Mouse (Mus musculus) CH12.LX (cell line): ENCODE data around the gene Col18a1. TPM values are rescaled to one million over a fixed set of nuclear protein-coding genes. Genes with fewer than 3 reads are reported as not detected.

Source experiments
- DNase-seq: peaks from one replicate; pipeline ENCODE4 v3.0.0-alpha.2; 2013; ENCODE audit errors: extremely low read depth
- H3K27ac ChIP-seq: 2 replicates; pipeline ENCODE4 v1.5.1; 2012; ENCODE audit warnings: low read depth, mild to moderate bottlenecking, control low read depth, moderate library complexity; ENCODE audit not compliant: insufficient read depth
- H3K27me3 ChIP-seq: replicated peaks from 2 replicates; pipeline ENCODE3; 2012; ENCODE audit warnings: inconsistent platforms
- H3K36me3 ChIP-seq, 2 experiments: replicated peaks in 1 of 2; 2 replicates each; pipeline versions ENCODE3 to v1.6.1; 2012; ENCODE audit warnings: inconsistent platforms in 1 of 2, low read length in 1 of 2, mild to moderate bottlenecking in 1 of 2, mixed read lengths in 1 of 2, moderate library complexity in 1 of 2; ENCODE audit not compliant: control insufficient read depth in 1 of 2, insufficient read depth in 1 of 2
- H3K4me1 ChIP-seq, 2 experiments: 2 replicates each; pipeline ENCODE4 v1.6.1; 2012; ENCODE audit warnings: inconsistent platforms in 1 of 2, moderate library complexity in 1 of 2; ENCODE audit not compliant: insufficient read depth in 2 of 2, control insufficient read depth in 1 of 2
- H3K4me2 ChIP-seq: 2 replicates; pipeline ENCODE4 v1.6.1; 2012; ENCODE audit warnings: low read depth, mild to moderate bottlenecking, control low read depth; ENCODE audit not compliant: poor library complexity, insufficient read depth, severe bottlenecking
- H3K4me3 ChIP-seq, 3 experiments: fragments of 150-350 bp in 1 of 3; sonication (generic) in 1 of 3; replicated peaks in 1 of 3; 2 replicates each; pipeline versions ENCODE3 to v1.5.1; 2011 to 2012; ENCODE audit warnings: low read depth in 2 of 3, low read length in 2 of 3, mild to moderate bottlenecking in 2 of 3, moderate library complexity in 2 of 3, control low read depth in 1 of 3, improper control_type of control experiment in 1 of 3, inconsistent platforms in 1 of 3, mixed read lengths in 1 of 3; ENCODE audit not compliant: poor library complexity in 1 of 3
- H3K79me2 ChIP-seq: replicated peaks from 2 replicates; pipeline ENCODE4 v1.6.1; 2012; ENCODE audit warnings: mild to moderate bottlenecking, moderate library complexity; ENCODE audit not compliant: control insufficient read depth, poor library complexity, insufficient read depth, severe bottlenecking; ENCODE audit errors: extremely low read depth
- H3K9ac ChIP-seq: 2 replicates; pipeline ENCODE4 v1.6.1; 2012; ENCODE audit warnings: low read depth, mild to moderate bottlenecking, control low read depth, moderate library complexity; ENCODE audit not compliant: insufficient read depth
- H3K9me3 ChIP-seq: replicated peaks from 2 replicates; pipeline ENCODE3; 2012; ENCODE audit warnings: low read length, inconsistent platforms, mixed read lengths
- BHLHE40 ChIP-seq: IDR thresholded peaks from 2 replicates; pipeline ENCODE4 v1.6.1; 2011; ENCODE audit warnings: mild to moderate bottlenecking, low read depth, low read length, improper control_type of control experiment
- E2F4 ChIP-seq: IDR thresholded peaks from 2 replicates; pipeline ENCODE4 v1.6.1; 2011; ENCODE audit warnings: low read depth, low read length, improper control_type of control experiment; ENCODE audit not compliant: insufficient replicate concordance
- ELF1 ChIP-seq: IDR thresholded peaks from 2 replicates; pipeline ENCODE4 v1.6.1; 2014; ENCODE audit warnings: low read depth, mild to moderate bottlenecking, inconsistent platforms, low read length, improper control_type of control experiment
- EP300 ChIP-seq: IDR thresholded peaks from 2 replicates; pipeline ENCODE4 v1.6.1; 2011; ENCODE audit warnings: low read length, improper control_type of control experiment
- ETS1 ChIP-seq: conservative IDR thresholded peaks from 2 replicates; pipeline ENCODE4 v1.6.1; 2012; ENCODE audit warnings: low read depth, mild to moderate bottlenecking, inconsistent platforms, low read length, improper control_type of control experiment, moderate library complexity
- IRF4 ChIP-seq: IDR thresholded peaks from 2 replicates; pipeline ENCODE4 v1.6.1; 2014; ENCODE audit warnings: low read depth, mild to moderate bottlenecking, inconsistent platforms, low read length, improper control_type of control experiment
- JUN ChIP-seq: IDR thresholded peaks from 2 replicates; pipeline ENCODE4 v1.6.1; 2011; ENCODE audit warnings: low read depth, mild to moderate bottlenecking, low read length, improper control_type of control experiment, moderate library complexity; ENCODE audit not compliant: insufficient read depth
- JUND ChIP-seq: conservative IDR thresholded peaks from 2 replicates; pipeline ENCODE4 v1.6.1; 2011; ENCODE audit warnings: low read depth, low read length, improper control_type of control experiment
- MAX ChIP-seq: IDR thresholded peaks from 2 replicates; pipeline ENCODE4 v1.6.1; 2011; ENCODE audit warnings: low read length, improper control_type of control experiment
- MEF2A ChIP-seq: IDR thresholded peaks from 2 replicates; pipeline ENCODE4 v1.6.1; 2014; ENCODE audit warnings: low read depth, mild to moderate bottlenecking, inconsistent platforms, low read length, improper control_type of control experiment, borderline replicate concordance
- MXI1 ChIP-seq: IDR thresholded peaks from 2 replicates; pipeline ENCODE4 v1.6.1; 2011; ENCODE audit warnings: mild to moderate bottlenecking, low read depth, low read length, improper control_type of control experiment
- NELFE ChIP-seq: IDR thresholded peaks from 2 replicates; pipeline ENCODE4 v1.6.1; 2011; ENCODE audit warnings: low read depth, low read length, improper control_type of control experiment
- PAX5 ChIP-seq: IDR thresholded peaks from 2 replicates; pipeline ENCODE4 v1.6.1; 2012; ENCODE audit warnings: low read length, inconsistent platforms, mixed read lengths
- POLR2A ChIP-seq: IDR thresholded peaks from 2 replicates; pipeline ENCODE4 v1.6.1; 2011; ENCODE audit warnings: low read depth, mild to moderate bottlenecking, improper control_type of control experiment, low read length
- POLR2AphosphoS2 ChIP-seq: IDR thresholded peaks from 2 replicates; pipeline ENCODE4 v1.6.1; 2011; ENCODE audit warnings: low read depth, low read length, improper control_type of control experiment
- RCOR1 ChIP-seq: conservative IDR thresholded peaks from 2 replicates; pipeline ENCODE4 v1.6.1; 2012; ENCODE audit warnings: low read depth, mild to moderate bottlenecking, inconsistent platforms, low read length, improper control_type of control experiment
- SMC3 ChIP-seq: IDR thresholded peaks from 2 replicates; pipeline ENCODE4 v1.6.1; 2011; ENCODE audit warnings: low read depth, low read length, improper control_type of control experiment
- TBP ChIP-seq: conservative IDR thresholded peaks from 2 replicates; pipeline ENCODE4 v1.6.1; 2011; ENCODE audit warnings: low read depth, low read length, improper control_type of control experiment
- TCF12 ChIP-seq: IDR thresholded peaks from 2 replicates; pipeline ENCODE4 v1.6.1; 2014; ENCODE audit warnings: low read depth, mild to moderate bottlenecking, inconsistent platforms, low read length, improper control_type of control experiment
- USF1 ChIP-seq: IDR thresholded peaks from 2 replicates; pipeline ENCODE4 v1.6.1; 2014; ENCODE audit warnings: low read depth, mild to moderate bottlenecking, inconsistent platforms, low read length, improper control_type of control experiment
- ZC3H11A ChIP-seq: IDR thresholded peaks from 2 replicates; pipeline ENCODE4 v1.6.1; 2012; ENCODE audit warnings: low read depth, mild to moderate bottlenecking, inconsistent platforms, low read length, improper control_type of control experiment
- ZKSCAN1 ChIP-seq: IDR thresholded peaks from 2 replicates; pipeline ENCODE4 v1.6.1; 2012; ENCODE audit warnings: low read depth, inconsistent platforms, low read length, improper control_type of control experiment, borderline replicate concordance
- ZMIZ1 ChIP-seq: IDR thresholded peaks from 2 replicates; pipeline ENCODE4 v1.6.1; 2012; ENCODE audit warnings: low read depth, mild to moderate bottlenecking, inconsistent platforms, low read length, improper control_type of control experiment
- ZNF384 ChIP-seq: IDR thresholded peaks from 2 replicates; pipeline ENCODE4 v1.6.1; 2012; ENCODE audit warnings: low read depth, low read length, improper control_type of control experiment, inconsistent platforms
- dilution Hi-C: fragments of 300-500 bp; cut with MboI; formaldehyde crosslinking; loops from 2 replicates; pipeline ENCODE4 v1.14.3; 2020; ENCODE audit warnings: low sequenced_read_pairs; ENCODE audit not compliant: extremely low pct_unique_long_range_greater_than_20kb, extremely low pct_ligation_motif_present
- in situ Hi-C: fragments of 300-500 bp; cut with MboI; formaldehyde crosslinking; loops from 3 replicates; pipeline ENCODE4 v1.14.3; 2019; ENCODE audit warnings: low sequenced_read_pairs, low pct_ligation_motif_present, low pct_unique_long_range_greater_than_20kb, mixed read lengths
- polyA plus RNA-seq: library from polyadenylated mRNA; unstranded; fragments of >175 nt; gene quantifications from 2 replicates; pipeline ENCODE4 v1.2.1, GENCODE M21; 2012; ENCODE audit warnings: low read depth; ENCODE audit not compliant: insufficient read length
- total RNA-seq, 2 experiments: library from RNA; depleted of rRNA; stranded (reverse); fragments of 300-350 nt in 1 of 2; fragments of >200 nt in 1 of 2; gene quantifications; 2 replicates each; pipeline ENCODE4 v1.2.3; 2012 to 2014

Col18a1 gene
- total and polyA plus RNA-seq, 3 experiments: 0.17 to 14.5 (median 1.7) TPM

GRCm38 (mm10) chr10:77190967-77191915, 24.9 kb upstream of the Col18a1 start:
- dilution Hi-C loops: no loop called here
- TF ChIP-seq SMC3: no peak
- no peak for TF ChIP-seq ZKSCAN1
- no peak for TF ChIP-seq USF1
- TF ChIP-seq BHLHE40: no peak
- TF ChIP-seq POLR2A: no peak
- TF ChIP-seq EP300: no peak
- TF ChIP-seq IRF4: no peak
- TF ChIP-seq ZC3H11A: no peak
- no peak for TF ChIP-seq TCF12
- no peak for TF ChIP-seq MEF2A
- TF ChIP-seq JUND: no peak
- no peak for TF ChIP-seq RCOR1
- TF ChIP-seq MAX: no peak
- no peak for TF ChIP-seq JUN
- TF ChIP-seq POLR2AphosphoS2: no peak
- no peak for TF ChIP-seq ZNF384
- no peak for TF ChIP-seq ZMIZ1
- TF ChIP-seq, all 38 proteins: peak for 0
- H3K36me3 ChIP-seq: no peaks in the 10 kb centered on the region
- H3K4me1 ChIP-seq: no peaks in the 10 kb centered on the region
- DNase-seq: no peak
- no peak overlapping the region for H3K9ac ChIP-seq
- H3K27me3 ChIP-seq: peaks cover 86% of the 10 kb centered on the region
- H3K79me2 ChIP-seq: no peaks in the 10 kb centered on the region
- H3K4me2 ChIP-seq: no peak overlapping the region
- no peaks in the 10 kb centered on the region for H3K9me3 ChIP-seq
- no peak overlapping the region for H3K4me3 ChIP-seq
- in situ Hi-C loops: no loop called here
- no peak overlapping the region for H3K27ac ChIP-seq

GRCm38 (mm10) chr10:77187427-77187826, 21.1 kb upstream of the Col18a1 start:
- Histone ChIP-seq H3K27ac (no peak overlapping the region), H3K79me2 (no peaks in the 10 kb centered on the region), H3K4me1 (no peaks in the 10 kb centered on the region), H3K9ac (no peak overlapping the region), H3K4me2 (no peak overlapping the region), H3K4me3 (no peak overlapping the region), H3K9me3 (peaks cover 10% of the 10 kb centered on the region), H3K27me3 (peaks cover 76% of the 10 kb centered on the region), H3K36me3 (no peaks in the 10 kb centered on the region)
- in situ Hi-C loops (no loop called here), dilution Hi-C loops (no loop called here)
- TF ChIP-seq TBP: no peak
- no peak for TF ChIP-seq ETS1
- TF ChIP-seq ELF1: no peak
- TF ChIP-seq JUND: no peak
- no peak for TF ChIP-seq MEF2A
- no peak for TF ChIP-seq TCF12
- no peak for TF ChIP-seq PAX5
- no peak for TF ChIP-seq BHLHE40
- no peak for TF ChIP-seq NELFE
- no peak for TF ChIP-seq RCOR1
- TF ChIP-seq ZC3H11A: no peak
- no peak for TF ChIP-seq MXI1
- TF ChIP-seq E2F4: no peak
- no peak for DNase-seq
